Mouse (Mus musculus) left cerebral cortex, adult 18-20 months (tissue): ENCODE measurements at regions not wholly inside any gene's neighbourhood (a gene's known extent, or its start where the extent isn't known, plus 50 kb on each side); places are given as distances from the start of the nearest gene placed in this dataset.
A peak's percentile ranks its signal among the peaks of the same experiment; 100 is the strongest.

Experiments
- DNase-seq, 2 experiments: peaks; one replicate each; pipeline ENCODE4 v3.0.0; 2021 to 2022; ENCODE audit warnings: low spot score in 2 of 2, mixed read lengths in 1 of 2

DNA sequence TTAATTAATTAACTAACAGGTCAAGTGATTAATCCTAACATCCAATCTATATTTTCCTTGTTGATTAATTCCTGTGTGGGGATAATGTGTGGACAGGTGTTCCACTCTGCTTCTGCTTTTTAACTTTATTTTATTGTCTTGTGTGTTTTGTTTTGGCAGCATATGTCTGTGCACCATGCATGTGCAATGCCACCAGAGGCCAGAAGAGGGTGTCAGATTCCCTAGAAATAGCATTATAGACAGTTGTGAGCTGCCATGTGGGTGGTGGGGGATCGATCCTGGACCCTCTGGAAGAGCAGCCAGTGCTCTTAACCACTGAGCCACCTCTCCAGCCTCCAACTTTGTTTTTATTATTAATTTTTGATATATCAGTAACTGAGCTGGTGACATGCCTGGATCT, 65.6 kb downstream of the En1 start:
- peak in 1 of 2 experiments; percentile 6 for DNase-seq

DNA sequence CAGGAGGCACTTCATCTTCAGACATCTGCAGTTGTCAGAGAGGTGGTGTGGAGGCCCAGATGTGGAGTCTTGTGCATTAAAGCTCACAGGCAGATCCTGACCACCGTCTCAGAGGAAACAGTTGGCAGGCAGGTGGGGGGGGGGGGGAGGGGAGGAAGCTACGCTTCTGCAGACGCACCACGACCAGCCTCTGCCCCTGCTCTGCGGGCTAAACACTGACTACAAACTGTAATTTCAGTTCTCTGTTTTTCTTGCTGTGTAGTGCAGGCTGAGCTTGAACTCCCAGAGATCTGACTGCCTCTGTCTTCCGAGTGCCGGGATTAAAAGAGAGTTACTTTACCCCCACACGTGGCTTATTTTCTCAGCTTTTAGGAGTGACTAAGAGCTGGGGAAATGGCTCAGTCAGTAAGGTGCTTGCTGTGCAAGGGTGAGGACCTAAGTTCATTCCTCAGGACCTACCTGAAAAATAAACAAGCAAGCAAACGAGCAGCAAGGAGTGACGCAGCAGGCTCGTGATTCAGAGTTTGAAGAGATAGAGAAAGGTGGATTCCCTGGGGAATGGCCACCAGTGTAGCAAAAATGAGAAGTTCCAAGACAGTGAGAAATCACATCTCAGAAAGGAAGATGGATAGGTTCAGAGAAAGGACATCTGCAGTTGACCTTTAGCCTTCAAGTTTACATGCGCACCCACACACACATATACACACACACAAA, 81.5 kb downstream of the En1 start:
- DNase-seq = no peak

DNA sequence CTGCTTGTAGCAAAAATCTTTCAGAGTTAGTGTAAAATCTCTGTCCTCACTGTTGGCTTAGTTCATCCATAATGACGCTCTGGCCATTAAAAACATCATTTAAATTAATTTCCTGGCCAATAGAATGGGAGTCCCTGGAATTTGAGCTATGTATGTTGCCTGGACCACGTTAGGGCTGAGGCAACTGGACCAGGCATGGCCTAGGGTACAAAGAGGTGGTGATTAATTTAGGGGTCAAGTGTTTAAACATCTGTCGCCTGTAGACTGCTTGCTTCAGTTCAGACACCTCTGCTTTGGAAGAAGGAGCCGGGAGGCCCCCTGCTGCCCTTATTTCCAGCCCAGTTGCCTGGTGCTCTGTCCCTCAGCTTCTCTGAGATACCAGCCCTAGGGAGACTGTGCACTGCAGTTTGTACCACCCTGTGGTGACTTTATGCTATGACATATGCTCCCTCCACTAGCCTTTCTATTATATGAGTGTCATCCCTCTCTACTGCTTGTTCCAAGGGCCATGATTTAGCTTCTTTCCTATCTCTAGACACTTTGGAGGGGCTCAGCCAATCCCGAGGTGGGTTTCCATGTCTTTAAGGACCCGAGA, 83.5 kb downstream of the En1 start:
- DNase-seq = no peak

DNA sequence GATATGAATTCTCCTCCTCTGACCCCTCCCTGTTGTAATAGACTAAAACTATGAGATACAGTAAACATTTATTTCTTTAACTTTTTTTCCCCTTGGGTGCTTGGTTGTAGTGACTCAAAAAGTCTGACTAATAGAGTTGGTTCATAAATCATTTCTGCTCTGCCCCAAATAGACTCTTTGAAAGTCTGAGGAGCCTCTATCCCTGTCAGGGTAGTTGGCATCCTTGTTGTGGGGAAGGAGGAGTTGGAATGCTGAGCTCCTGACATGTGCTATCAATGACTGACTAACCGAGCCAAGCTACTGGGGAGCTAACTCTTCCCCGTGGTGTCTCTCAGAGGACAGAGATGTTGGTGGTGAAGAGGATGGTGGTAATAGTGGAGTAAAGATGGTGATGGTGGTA, 89.4 kb downstream of the En1 start:
- DNase-seq = no peak

DNA sequence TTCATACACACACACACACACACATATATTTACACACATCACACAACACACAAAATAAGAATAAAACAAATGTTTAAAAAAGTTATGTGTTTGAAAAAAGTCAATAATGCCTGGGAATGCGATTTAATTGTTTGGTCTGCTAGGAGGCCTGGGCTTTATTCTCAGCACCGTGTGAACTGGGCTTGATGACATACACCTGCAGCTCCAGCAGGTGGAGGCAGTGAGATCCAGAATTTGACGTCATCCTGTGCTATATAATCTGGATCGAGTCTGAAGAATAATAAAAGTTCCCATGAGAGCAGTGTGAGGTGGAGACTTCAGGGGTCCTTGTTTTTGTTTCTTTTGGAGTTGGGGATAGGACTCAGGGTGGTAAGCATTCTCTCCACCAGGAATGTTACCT, 96.0 kb downstream of the En1 start:
- DNase-seq = no peak

DNA sequence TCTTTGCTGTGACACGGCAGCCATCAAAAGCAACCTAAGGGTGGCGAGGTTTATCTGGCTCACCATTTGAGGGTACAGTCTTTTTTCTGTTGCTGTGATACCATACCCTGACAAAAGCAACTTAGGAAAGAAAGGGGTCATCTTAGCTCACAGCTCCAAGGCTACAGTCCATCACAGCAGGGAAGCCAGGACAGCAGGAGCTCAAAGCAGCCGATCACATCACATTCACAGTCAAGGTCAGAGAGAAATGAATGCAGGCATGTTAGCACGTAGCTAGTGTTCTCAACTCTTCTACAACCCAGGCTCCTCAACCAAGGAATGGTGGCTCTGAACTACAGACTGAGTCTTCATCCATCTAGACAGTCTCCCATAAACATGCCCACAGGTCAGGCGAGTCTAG, 102.0 kb downstream of the En1 start:
- DNase-seq = no peak

DNA sequence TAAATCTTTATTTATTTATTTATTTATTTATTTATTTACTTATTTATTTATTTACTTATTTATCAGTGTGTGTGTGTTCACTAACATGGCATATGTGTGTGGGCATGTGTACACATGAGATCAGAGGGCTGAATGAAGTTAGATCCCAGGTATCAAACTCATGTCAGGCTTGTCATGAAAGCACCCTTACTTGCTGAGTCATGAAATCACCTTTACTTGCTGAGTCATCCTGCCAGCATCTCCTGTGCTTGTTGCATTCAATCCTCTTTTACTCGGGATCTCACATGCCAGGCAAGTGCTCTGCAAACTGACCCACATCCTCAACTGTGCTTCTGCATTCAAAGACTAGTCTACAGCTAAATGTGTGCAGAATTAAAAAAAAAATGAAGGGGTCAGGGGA, 103.8 kb downstream of the En1 start:
- no peak for DNase-seq

DNA sequence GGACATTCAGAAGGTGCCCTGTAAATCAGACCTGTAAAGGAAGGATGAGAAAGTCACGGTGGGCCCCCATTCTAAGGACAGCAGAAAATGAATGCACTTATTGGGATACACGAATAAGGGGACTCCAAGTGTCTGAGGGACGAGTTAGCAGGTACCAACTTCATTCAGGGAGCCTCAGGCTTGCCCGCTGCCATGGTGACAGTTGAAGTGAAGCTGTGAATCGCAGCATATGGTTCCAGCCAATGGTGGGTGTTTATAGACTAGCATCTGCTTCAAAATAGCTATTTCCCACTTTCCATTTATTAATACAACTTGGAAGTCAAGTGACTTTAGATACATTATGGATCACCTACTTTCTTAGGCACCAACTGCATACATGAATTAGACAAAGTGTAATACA, 106.3 kb downstream of the En1 start:
- DNase-seq = no peak

DNA sequence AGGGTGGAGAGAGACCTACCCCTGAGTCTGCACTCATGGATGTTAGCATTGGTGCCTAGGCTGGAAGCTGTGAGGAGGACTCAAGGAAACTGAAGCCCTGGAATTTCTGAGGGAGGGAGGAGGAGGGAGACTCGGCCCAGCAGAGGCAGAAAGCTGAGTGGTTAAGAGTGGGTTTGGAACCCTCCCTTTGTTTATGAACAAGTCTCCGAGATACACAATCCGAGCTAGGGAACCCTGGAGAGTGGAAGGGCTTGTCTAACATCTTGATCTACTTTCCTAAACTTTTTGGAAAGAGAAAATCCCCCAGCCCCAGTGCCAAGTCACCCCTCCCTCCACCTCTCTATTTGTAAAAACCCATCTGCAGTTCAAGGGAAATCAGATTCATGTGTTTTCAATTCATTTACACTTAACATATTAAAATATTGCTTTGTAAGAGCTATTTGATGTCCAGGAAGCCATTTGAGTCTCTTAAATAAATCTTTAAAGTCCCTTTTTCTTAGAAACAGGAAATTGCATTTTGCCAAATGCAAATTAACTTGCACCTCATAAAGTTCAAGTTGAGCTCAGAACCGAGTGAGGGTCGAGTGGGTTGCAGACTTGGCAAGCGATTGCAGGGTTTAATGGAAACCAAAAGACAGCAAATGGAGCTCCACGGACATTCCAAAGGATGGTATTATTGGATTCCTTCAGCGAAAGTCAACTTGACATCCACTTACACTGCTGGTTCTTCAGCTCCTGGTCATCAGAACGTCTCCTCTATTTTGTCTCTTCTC, 113.1 kb downstream of the En1 start:
- DNase-seq = no peak

DNA sequence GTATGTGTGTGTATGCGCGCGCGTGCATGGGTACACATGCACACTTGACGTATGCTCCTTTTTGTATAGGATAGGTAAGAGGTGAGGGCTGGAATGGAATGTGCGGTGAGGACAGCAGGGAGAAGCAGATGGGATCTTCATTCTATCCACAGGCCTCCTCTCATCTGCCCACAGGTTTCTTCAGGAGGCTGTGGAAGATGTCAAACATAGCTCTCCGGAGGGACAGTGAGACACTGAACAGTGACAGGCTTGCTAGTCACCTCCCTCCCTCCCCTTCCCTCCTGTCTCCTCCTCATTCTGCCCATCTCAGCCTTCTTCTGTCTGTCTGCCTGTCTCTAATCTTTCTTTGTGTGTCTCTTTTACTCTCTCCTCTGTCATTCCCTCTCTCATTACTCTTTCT, 124.6 kb downstream of the En1 start:
- peak; percentile 1 to 13 for DNase-seq

DNA sequence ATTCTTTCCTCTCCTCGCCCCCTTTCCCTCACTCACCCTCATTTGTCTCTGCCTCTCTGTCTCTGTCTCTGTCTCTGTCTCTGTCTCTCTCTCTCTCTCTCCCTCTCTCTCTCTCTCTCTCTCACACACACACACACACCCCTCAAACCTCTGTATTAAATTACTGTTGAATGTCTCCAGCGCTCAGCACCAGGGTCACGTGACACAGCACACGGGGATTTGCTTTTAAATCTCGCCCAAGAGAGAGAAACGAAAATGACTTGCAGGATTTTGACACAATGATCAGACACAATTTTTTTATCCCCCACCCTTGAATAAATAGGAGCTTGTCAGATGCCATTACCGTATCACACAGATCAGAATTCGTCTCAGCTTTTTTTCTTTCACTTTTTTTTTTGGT, 125.2 kb downstream of the En1 start:
- no peak for DNase-seq

DNA sequence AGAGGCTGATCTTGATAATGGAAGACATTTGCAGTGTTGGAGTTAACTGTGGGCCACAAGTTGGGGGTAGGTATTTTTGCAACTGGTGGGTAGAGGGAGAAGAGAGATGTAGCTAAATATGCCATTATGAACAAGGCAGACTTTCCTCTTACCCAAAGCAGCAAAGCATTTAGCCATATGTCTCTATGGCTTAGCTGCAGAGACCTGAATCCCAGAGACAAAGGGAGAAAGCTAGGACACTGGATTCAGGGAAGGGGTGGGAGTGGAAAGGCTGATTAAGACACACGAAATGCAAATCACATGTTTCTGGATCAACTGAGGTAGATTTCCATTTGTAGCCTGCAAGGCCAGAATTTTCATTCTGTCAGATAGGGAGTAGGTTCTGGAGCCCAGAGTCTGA, 129.8 kb downstream of the En1 start:
- DNase-seq = no peak

DNA sequence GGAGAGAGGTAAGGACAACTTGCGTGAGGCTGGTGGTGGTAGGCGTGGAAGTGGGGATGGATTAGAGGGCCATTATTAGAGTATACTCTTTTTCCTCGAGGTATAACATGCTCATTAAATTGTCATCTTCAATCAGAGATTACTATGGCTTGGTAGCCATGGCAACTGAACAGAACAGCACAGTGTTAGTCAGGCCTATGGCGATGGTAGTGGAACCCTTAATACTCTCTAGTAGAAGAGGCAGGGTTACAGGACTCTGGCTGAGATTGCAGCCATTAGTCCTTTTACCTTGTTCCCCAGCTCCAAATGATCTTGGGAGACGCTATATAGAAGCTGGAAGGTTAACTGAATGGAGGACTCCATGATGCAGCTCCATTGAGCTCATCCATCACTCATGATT, 131.5 kb downstream of the En1 start:
- no peak for DNase-seq

DNA sequence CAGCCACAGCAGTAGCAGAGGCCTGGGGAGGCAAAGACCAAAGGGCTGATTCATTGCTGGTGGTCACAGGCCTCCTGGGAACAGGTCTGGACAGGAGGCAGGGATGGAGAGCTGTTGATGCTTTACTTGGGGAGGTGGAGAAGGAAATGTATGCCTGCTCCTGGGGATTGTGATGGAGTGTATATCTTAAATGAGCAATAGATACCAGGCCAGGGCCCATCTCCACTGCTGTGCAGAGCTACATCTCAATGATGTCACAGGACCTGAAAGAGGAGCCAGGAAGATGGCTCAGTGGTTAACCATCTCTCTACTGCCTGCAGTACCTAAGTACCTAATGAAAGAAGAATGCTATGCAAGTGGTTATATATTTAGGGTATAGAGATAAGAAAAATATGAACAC, 132.6 kb downstream of the En1 start:
- DNase-seq = no peak

DNA sequence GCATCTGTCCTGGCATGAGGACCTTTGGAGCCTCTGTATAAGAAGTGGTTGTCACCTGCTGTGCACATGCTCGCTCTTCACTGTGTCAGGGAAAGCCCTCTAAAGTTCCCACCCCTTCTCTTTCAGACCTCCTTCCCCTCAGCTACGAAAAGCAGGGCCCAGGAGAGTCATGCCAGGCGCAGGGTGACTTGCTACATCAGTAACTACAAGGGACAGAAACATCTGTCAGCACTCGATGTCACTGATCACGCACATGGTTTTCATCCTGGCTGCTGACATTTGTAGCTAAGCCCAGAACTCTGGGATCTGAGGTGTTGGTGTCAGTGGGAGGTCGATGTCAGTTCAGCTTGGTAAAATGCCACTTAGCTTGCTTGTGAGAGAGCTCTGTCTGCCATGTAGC, 137.3 kb downstream of the En1 start:
- DNase-seq = no peak

DNA sequence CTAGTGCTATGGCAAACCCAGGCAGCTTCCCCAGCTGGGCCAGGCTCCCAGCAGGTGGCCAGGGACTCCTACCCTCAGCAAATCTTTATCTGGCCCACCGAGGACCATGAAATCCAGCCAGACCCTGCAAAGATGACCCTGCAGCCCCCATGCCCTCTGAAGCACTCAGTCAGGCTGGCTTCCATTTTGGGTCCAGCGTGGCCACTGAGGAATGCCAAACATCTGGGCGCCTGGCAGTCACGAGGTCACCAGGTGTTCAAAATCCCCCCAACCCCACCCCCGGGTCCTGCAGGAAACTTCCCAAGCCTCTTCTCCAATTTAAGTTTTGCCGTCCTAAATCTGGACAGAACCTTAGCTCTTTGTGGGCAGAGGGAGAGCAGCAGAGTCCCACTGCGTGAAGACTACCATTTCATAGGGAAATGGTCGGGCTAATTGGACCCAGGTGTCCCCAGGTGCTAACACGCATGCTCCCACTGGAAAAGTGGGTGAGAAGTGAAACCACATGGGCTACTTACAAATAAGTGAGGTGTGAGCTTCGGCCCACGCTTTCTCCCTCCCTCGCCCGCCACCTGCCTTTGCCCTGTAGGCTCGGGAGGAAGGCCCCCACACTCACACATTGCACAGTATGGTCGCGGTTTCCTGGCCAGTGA, 139.0 kb downstream of the En1 start:
- no peak for DNase-seq

DNA sequence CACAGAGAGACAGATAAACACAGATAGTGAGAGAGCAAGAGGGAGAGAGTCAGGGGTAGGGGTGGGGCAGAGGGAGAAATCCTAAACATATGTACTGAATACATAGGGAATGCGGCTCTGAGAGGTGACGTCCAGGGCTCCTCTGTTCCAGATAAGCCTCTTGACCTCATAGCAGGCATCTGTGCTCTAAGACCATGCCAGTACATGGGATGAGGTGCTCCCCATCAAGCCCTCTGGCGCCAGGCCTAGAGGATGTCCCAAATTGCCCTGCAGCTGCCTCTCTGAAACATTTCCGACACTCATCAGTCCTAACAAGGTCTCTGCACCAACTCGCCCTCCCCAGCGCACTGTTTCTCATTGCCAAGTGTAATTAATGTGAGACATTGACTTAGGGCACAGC, 146.7 kb downstream of the En1 start:
- no peak for DNase-seq

DNA sequence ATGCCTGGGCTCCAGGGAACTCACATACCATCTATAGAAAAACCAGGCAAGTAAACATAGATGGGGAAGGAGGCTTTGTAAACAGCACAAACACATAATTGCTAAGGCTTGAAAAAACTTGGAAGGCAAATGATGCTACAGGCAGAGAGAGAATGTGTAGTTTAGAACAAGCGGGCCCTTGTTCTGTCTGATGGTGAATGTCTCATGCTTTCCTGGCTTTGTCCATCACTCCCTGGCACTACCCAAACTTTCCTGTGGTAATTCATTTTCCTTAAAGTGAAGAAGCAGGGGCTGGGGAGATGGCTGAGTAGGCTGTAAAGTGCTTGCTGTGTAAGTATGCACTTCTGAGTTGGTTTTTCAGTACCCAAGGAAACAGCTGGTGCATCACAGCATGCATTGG, 151.2 kb downstream of the En1 start:
- DNase-seq = no peak

DNA sequence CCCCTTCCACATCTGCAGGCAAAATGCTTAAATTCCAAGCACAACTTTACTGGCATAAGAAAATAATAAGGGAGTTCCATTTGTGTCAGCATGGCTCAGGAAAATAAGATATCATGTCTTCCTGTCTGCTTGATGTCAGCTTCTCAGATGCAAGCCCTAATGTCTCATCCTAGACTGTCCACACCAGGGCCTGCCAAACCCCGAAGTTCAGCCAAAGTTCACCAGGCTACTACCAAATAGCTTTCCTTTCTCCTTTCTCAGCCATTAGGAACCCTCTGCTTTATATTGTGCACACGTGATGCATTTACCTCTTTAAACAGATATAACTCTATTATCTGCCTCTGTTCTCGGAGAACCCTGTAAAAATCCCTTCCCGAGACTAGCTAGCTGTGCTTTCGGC, 152.1 kb downstream of the En1 start:
- DNase-seq = no peak

DNA sequence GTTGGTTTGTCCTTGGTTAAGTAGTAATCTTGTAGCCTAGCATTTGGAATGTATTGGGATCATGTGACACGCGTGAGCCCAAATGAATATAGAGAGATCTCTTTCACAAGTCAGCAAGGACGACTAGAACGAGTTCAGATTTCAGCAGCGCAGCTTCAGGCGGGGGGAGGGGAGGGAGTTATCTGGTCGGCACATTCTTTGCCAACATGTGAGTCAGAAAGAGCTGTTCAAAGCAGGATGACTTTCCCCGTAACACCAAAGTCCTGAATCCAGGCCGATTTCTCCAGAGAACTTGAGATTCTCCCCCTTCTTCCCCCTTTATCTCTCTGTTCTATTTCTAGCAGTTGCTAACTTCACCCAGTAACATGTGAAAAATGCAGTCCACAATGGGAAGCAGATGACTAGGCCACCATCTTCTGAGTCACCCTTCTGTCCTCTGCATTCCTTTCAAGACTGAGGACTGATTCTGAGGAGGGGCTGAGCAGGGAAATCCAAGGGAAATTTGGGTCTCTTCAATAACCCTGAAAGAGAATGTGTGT, 155.1 kb downstream of the En1 start:
- DNase-seq = peak; percentile 19 to 25

DNA sequence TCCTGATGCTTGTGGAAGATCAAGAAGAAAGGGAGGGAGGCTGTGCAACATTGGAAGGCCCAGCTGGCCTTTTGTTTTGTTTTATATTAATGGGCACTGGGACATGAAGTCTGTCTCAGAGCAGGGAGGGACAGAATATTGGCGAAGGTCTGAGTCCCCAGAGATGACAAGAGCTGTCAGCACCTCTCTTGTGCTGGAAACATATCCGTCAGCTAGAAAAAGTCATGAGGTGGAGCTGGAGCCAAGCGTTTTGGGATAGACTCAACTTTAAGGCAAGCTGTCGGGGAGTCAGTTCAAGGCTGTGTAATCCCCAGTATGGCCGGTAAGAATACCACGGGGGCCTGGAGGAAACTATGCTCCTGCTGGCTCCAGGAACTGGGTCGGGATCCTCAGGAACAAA, 156.0 kb downstream of the En1 start:
- no peak for DNase-seq

DNA sequence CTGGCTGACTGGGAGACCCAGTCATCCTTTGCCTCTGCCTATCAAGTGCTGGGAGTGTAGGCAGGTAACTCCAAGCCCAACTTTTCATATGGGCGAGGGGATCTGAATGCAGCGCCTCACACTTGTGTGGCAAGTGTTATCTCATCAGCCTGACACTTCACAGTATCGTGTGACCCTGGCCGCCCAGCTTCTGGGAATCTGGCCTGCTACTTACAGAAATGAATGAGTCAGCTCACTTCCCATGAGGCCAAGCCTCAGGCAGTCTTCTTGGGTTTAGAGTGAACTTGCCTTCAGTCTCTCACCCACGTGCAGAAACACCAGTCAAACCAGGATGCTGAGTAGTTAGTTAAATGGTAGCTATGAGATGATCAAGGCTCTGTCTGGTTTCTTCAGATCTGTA, 156.5 kb downstream of the En1 start:
- no peak for DNase-seq
